Mouse (Mus musculus) limb, embryonic 10.5 days (tissue): ENCODE measurements around the gene Pkdcc. TPM values are rescaled to one million over a fixed set of nuclear protein-coding genes. Genes with fewer than 3 reads are reported as not detected.
A peak's percentile ranks its signal among the peaks of the same experiment; 100 is the strongest.

Experiments
- DNase-seq: peaks from one replicate; pipeline ENCODE4 v3.0.0-alpha.2; 2017; ENCODE audit warnings: low spot score
- H3K27ac ChIP-seq: fragments of 300-500 bp; sonication (generic); 2 replicates; pipeline ENCODE4 v1.5.1; 2016; ENCODE audit warnings: mild to moderate bottlenecking
- H3K27me3 ChIP-seq: fragments of 300-500 bp; sonication (generic); 2 replicates; pipeline ENCODE4 v1.6.1; 2016; ENCODE audit warnings: low read depth, mild to moderate bottlenecking; ENCODE audit not compliant: poor library complexity, severe bottlenecking
- H3K36me3 ChIP-seq: fragments of 300-500 bp; sonication (generic); 2 replicates; pipeline ENCODE4 v1.6.1; 2016; ENCODE audit warnings: mild to moderate bottlenecking, moderate library complexity
- H3K4me1 ChIP-seq: fragments of 300-500 bp; sonication (generic); 2 replicates; pipeline ENCODE4 v1.6.1; 2016
- H3K4me3 ChIP-seq: fragments of 300-500 bp; sonication (generic); 2 replicates; pipeline ENCODE4 v1.5.1; 2016; ENCODE audit warnings: mild to moderate bottlenecking, moderate library complexity
- H3K9me3 ChIP-seq: fragments of 300-500 bp; sonication (generic); replicated peaks from 2 replicates; pipeline ENCODE4 v1.6.1; 2016; ENCODE audit warnings: mild to moderate bottlenecking
- WGBS: fragments of 180-500 bp; shearing (Covaris S2); methylation state at CpG from one replicate; pipeline ENCODE4 v1.1.7; 2016; 5-methylcytosine and 5-hydroxymethylcytosine counted together
- polyA plus RNA-seq: library from polyadenylated mRNA; unstranded; fragments of >200 nt; fragmentation: Nextera tagmentation; extraction: Ambion mirVana; gene quantifications from 2 replicates; pipeline ENCODE4 v1.2.1, GENCODE M21; 2016

Pkdcc gene
- polyA plus RNA-seq, 1 experiment from 2014 or later, result 32.4 TPM

GRCm38 (mm10) chr17:83235227-83235626 is 20.1 kb downstream of the Pkdcc start:
- H3K4me1 ChIP-seq, result peaks cover 20% of the 10 kb centered on the region
- H3K9me3 ChIP-seq, result no peaks in the 10 kb centered on the region
- no peaks in the 10 kb centered on the region for H3K36me3 ChIP-seq
- no peak for DNase-seq
- H3K27ac ChIP-seq, result no peak overlapping the region
- H3K4me3 ChIP-seq, result no peak overlapping the region
- 92% methylated on average over 10 of the region's 10 CpGs for WGBS
- H3K27me3 ChIP-seq, result peaks cover 82% of the 10 kb centered on the region

- peaks cover 20% of the 10 kb centered on the region for H3K4me1 ChIP-seq
These were observed 21.1 kb downstream of the Pkdcc start for GRCm38 (mm10) chr17:83236202-83236601.

GRCm38 (mm10) chr17:83238123-83239058 is 23.3 kb downstream of the Pkdcc start:
- Histone ChIP-seq H3K4me3 (no peak overlapping the region), H3K9me3 (no peaks in the 10 kb centered on the region), H3K27me3 (peaks cover 81% of the 10 kb centered on the region), H3K27ac (no peak overlapping the region), H3K4me1 (peaks cover 16% of the 10 kb centered on the region), H3K36me3 (no peaks in the 10 kb centered on the region)
- no peak for DNase-seq
- WGBS, result 71% methylated on average over 16 of the region's 16 CpGs

More at GRCm38 (mm10) chr17:83236202-83236601, 21.1 kb downstream of the Pkdcc start:
- Histone ChIP-seq H3K36me3 (no peaks in the 10 kb centered on the region), H3K27me3 (peaks cover 76% of the 10 kb centered on the region), H3K4me3 (no peak overlapping the region), H3K9me3 (no peaks in the 10 kb centered on the region), H3K27ac (no peak overlapping the region)
- 87% methylated on average over 8 of the region's 8 CpGs for WGBS
- no peak for DNase-seq

- no peak overlapping the region for H3K27ac ChIP-seq
- no peaks in the 10 kb centered on the region for H3K9me3 ChIP-seq
- DNase-seq, result no peak
- H3K4me3 ChIP-seq, result no peak overlapping the region
- peaks cover 94% of the 10 kb centered on the region for H3K27me3 ChIP-seq
- H3K4me1 ChIP-seq, result peaks cover 11% of the 10 kb centered on the region
- WGBS, result 83% methylated on average over 1 of the region's 1 CpGs
- no peaks in the 10 kb centered on the region for H3K36me3 ChIP-seq
These were observed 29.4 kb downstream of the Pkdcc start for GRCm38 (mm10) chr17:83244502-83244901.

GRCm38 (mm10) chr17:83245460-83245859 is 30.4 kb downstream of the Pkdcc start:
- H3K4me1 ChIP-seq, result peaks cover 9% of the 10 kb centered on the region
- no peaks in the 10 kb centered on the region for H3K36me3 ChIP-seq
- H3K9me3 ChIP-seq, result no peaks in the 10 kb centered on the region
- 79% methylated on average over 3 of the region's 3 CpGs for WGBS
- no peak for DNase-seq
- peaks cover 96% of the 10 kb centered on the region for H3K27me3 ChIP-seq
- H3K4me3 ChIP-seq, result no peak overlapping the region
- H3K27ac ChIP-seq, result no peak overlapping the region

- Histone ChIP-seq H3K4me3 (no peak overlapping the region), H3K36me3 (no peaks in the 10 kb centered on the region), H3K27ac (no peak overlapping the region), H3K27me3 (peaks cover 100% of the 10 kb centered on the region), H3K4me1 (peaks cover 15% of the 10 kb centered on the region), H3K9me3 (no peaks in the 10 kb centered on the region)
- WGBS, result 55% methylated on average over 7 of the region's 7 CpGs
- DNase-seq, result no peak
These were observed 31.0 kb downstream of the Pkdcc start for GRCm38 (mm10) chr17:83246090-83246489.

GRCm38 (mm10) chr17:83247176-83247575 is 32.1 kb downstream of the Pkdcc start:
- no peaks in the 10 kb centered on the region for H3K9me3 ChIP-seq
- H3K4me3 ChIP-seq, result no peak overlapping the region
- H3K27ac ChIP-seq, result no peak overlapping the region
- 63% methylated on average over 4 of the region's 4 CpGs for WGBS
- H3K27me3 ChIP-seq, result peaks cover 100% of the 10 kb centered on the region
- no peak for DNase-seq
- no peaks in the 10 kb centered on the region for H3K36me3 ChIP-seq
- peaks cover 25% of the 10 kb centered on the region for H3K4me1 ChIP-seq

GRCm38 (mm10) chr17:83248467-83248866 is 33.4 kb downstream of the Pkdcc start:
- peaks cover 98% of the 10 kb centered on the region for H3K27me3 ChIP-seq
- WGBS, result 35% methylated on average over 2 of the region's 2 CpGs
- no peak overlapping the region for H3K27ac ChIP-seq
- DNase-seq, result no peak
- no peaks in the 10 kb centered on the region for H3K9me3 ChIP-seq
- H3K4me3 ChIP-seq, result no peak overlapping the region
- H3K36me3 ChIP-seq, result no peaks in the 10 kb centered on the region
- peaks cover 29% of the 10 kb centered on the region for H3K4me1 ChIP-seq

- Histone ChIP-seq H3K27me3 (peaks cover 83% of the 10 kb centered on the region), H3K4me3 (no peak overlapping the region), H3K4me1 (peaks cover 26% of the 10 kb centered on the region), H3K9me3 (0 out of 2 replicates have a peak, but pooled peaks cover 1% of the 10 kb centered on the region), H3K36me3 (no peaks in the 10 kb centered on the region), H3K27ac (no peak overlapping the region)
- WGBS, result 78% methylated on average over 18 of the region's 18 CpGs
- peak; percentile 33 for DNase-seq
These were observed 35.9 kb downstream of the Pkdcc start for GRCm38 (mm10) chr17:83250903-83251526.

GRCm38 (mm10) chr17:83253051-83253649 is 38.1 kb downstream of the Pkdcc start:
- H3K36me3 ChIP-seq, result no peaks in the 10 kb centered on the region
- H3K4me3 ChIP-seq, result no peak overlapping the region
- H3K9me3 ChIP-seq, result 0 out of 2 replicates have a peak, but pooled peaks cover 1% of the 10 kb centered on the region
- no peak overlapping the region for H3K27ac ChIP-seq
- H3K4me1 ChIP-seq, result peaks cover 22% of the 10 kb centered on the region
- peak; percentile 53 for DNase-seq
- WGBS, result 31% methylated on average over 12 of the region's 12 CpGs
- peaks cover 62% of the 10 kb centered on the region for H3K27me3 ChIP-seq

- Histone ChIP-seq H3K4me1 (peaks cover 7% of the 10 kb centered on the region), H3K27me3 (peaks cover 10% of the 10 kb centered on the region), H3K9me3 (no peaks in the 10 kb centered on the region), H3K27ac (no peak overlapping the region), H3K36me3 (no peaks in the 10 kb centered on the region), H3K4me3 (peak overlapping the region; percentile 37)
- WGBS, result 57% methylated on average over 23 of the region's 23 CpGs
- DNase-seq, result peak; percentile 73
These were observed 52.4 kb downstream of the Pkdcc start for GRCm38 (mm10) chr17:83267202-83268128.

GRCm38 (mm10) chr17:83271509-83271908 is 56.4 kb downstream of the Pkdcc start:
- WGBS, result 7% methylated on average over 3 of the region's 3 CpGs
- Histone ChIP-seq H3K9me3 (no peaks in the 10 kb centered on the region), H3K36me3 (no peaks in the 10 kb centered on the region), H3K4me1 (peaks cover 36% of the 10 kb centered on the region), H3K27me3 (peaks cover 39% of the 10 kb centered on the region), H3K27ac (no peak overlapping the region), H3K4me3 (no peak overlapping the region)
- peak; percentile 92 for DNase-seq
